Mouse (Mus musculus) WW6 (cell line): Measurements from ENCODE around the gene Nav3.

ENCODE experiments used
- DNase-seq: peaks from one replicate; pipeline ENCODE4 v3.0.0-alpha.2; 2013; ENCODE audit warnings: low read depth, low spot score

Gene Nav3

DNA sequence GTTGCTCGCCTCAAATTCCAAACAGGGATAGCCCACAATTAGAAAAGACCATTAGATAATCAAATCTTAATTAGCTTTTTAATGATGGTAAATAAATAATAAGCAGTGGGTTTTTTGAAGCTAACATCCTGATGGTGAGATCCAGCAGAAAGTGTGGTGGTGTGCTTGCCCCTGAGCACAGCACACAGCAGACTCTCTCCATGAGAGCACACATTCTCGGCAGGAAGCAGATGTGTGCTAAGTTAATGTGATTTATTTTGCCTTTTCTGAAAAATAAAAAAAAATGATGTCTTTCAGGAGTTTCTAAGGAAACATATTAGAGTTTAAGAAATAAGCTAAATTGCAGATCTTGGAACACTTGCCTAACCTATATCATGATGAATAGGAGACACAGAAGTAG is 531.9 kb downstream of the Nav3 start:
- no peak for DNase-seq

DNA sequence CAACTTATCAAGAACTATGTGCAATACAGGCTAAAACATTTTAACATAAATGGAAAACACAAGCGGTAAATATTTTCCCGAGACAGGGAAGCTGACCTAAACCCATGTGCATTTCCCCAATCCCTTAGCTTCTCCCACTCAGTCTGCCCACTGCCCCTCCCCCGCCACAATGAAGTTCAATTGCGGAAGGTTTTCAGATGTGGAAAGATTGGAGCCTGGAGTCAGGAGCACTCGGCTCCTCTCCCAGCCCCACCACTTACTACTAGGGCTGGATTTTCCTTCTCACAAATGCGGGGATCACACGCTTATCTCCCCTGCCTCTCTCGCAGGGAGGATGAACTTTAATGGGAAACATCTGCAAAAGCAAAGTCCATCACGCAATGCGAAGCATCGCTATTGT is 534.6 kb downstream of the Nav3 start:
- no peak for DNase-seq

DNA sequence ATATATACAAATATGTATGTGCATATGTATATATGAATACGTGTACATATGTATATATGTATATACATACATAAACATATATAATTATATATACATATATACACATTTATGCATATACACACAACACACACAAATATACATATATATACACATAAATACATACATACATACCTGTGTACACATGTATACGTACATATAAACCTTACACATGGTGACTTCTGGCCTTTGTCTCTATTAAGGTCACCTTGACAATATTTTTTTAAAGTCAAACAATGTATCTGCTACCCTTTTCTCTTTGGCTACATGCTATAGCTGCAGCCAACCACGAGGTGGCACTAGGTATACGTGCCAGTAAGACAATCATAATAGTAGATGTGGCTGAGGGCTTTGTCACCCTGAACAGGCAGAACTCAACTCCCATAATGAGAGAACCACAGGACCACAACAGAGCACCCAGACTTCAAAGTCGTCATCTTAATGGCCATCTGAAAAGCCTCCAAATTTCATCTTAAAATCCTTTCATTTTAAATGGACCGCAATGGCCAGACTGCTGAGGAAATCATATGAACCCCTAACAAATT is 535.3 kb downstream of the Nav3 start:
- DNase-seq = peak; percentile 24

DNA sequence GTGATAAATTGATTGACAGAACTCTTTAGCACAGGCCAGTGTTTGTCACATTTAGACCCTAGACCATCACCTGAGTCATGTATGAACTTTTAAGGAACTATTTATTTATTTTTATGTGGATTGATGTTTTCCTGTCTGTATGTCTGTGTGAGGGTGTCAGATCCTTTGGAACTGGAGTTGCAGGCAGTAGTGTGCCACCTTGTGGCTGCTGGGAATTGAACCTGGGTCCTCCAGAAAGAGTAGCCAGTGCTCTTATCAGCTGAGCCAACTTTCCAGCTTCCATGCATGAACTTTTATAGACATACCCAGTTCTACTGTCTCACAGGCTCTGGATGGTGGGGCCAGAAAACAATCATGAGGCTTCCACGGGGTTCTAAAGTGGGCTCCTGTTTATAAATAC is 536.5 kb downstream of the Nav3 start:
- DNase-seq = no peak

DNA sequence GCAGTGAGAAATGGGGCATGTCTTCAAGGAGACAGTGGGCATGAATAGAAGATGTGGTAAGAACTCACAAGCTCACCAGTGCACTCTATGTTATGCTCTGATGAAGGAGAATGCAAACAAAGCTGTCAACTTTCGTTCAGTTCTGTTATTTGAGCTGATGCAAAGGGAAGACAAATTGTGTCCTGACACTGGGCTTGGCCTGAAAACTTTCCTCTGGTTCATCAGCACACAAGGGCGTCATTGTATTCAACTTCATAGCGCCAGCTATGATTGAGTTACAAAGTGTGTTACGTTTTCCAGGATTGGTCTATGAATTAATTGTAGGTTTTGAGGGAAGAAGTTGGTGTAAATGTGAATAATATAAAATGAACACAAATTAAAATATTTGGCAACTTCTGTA is 548.8 kb downstream of the Nav3 start:
- DNase-seq = no peak

DNA sequence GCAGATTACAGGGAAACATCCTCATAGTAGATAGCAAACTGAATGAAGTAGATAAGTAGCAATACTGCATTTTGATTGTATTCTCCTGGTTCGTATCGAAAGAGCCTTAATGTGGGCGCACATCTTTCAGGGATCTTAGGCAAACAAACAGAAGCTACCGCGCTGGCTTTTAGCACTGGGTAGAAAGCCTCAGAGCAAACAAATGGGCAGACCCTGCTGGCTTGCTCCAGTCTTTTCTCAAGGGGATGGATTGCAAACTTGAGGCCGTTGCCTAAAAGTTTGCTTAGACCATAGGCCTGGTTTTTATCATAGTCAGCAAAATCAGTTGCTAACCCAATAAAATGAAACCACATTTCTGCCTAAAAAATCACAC is 549.6 kb downstream of the Nav3 start:
- no peak for DNase-seq

DNA sequence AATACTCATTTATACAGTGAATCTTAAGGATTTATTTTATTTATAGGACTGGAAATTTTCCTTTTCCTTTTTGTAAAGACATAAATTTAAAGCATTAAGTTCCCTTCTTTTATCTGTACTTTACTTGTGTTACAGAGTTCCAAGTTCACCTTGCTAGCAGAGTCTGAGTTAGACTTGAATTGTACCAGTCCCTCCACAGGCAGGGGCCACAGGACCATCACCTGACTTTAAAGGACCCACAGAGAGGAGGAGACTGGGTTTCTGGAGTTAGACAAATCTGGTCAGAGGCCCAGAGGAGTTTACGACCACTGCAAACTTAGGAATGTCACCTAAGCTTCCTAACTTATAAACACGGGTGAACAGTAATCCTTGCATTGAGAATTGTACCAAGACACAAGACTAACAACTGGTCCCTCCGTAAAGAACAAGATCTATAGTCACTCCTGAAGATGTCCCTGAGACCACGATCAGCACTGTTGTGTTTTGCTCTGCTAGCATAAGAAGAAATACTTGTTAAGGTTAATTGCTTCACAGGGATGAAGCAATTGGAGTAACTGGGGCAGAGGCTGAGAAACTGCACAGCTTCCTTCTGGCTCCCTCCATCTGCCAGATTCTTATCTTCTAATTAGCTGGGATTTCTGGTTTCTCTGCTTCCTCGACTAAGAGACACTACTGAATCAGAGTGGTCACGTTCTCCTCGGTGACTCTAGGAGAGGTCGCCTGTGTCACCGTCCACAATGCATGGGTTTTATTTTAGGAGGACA is 550.2 kb downstream of the Nav3 start:
- DNase-seq = no peak

DNA sequence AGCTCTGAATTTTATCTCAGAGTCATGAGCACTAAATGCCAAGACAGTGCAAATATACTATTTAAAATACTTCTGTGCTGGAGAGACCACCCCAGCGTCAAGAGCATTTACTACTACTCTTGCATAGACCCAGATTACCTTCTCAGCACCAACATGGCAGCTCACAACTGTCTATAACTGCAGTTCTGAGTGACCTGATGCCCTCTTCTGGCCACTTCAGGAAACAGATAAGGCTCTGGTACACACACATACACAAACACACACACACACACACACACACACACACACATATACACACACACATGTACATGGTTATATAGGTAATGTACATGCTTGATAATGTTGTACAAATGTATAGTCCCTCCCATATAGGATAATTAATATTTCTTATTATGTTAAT is 551.2 kb downstream of the Nav3 start:
- DNase-seq = no peak

DNA sequence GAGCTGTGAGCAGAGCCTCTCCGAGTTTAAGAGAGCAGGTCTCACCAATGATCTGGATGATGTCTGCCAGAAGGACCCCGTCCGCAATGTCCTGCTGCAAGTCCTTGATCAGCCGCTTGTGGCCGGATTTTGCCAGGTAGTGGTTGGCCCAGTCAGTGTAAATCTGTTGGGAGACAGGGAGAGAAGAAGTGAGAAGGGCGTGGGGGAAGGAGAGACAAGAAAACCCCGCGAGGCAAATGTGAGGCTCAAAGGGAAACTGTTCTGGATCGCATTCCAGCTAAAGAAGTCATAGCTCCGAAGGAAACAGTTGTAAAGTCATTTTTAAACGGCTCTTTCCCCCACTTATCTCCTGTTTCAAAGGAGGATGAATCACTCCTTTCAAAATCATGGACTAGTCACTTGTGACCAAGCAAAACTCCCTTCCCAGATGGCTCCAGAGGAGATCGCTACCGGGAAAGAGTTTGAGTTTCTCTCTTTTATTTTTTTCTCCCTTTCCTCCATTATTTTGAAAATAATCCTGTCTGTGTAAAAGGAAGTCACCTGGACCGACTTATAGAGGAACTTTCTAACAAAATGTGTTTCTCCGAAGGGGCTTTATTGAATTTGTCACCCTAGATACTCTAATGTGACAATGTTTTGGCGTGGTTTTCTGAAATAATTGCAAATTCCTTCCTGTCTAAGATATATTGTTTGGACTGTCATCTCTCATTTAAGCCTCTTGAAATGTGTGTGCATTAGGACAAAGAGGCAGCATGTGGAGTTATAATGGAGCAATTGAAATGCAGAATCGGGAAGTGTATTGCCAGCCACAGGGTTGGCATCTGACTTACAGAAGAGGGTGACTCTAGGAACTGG is 552.1 kb downstream of the Nav3 start:
- DNase-seq = no peak

DNA sequence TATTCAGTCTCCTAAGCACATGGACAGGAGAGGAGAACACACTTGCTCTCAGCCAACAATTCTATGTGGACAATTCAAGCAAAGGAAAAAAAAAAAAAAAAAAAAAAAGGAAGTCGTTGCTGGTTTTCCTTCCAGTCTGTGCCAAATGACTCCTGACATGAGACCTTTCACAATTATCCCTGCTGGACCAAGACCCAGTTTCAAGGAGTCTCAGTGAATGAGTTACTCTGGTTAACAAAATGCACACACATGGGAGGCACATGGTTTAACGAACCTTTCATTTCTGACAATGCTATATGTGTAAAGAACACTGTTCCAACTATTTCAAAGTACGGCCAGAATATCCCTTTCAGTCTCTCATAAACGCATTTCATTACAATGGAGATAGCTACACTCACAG is 552.8 kb downstream of the Nav3 start:
- DNase-seq = no peak

DNA sequence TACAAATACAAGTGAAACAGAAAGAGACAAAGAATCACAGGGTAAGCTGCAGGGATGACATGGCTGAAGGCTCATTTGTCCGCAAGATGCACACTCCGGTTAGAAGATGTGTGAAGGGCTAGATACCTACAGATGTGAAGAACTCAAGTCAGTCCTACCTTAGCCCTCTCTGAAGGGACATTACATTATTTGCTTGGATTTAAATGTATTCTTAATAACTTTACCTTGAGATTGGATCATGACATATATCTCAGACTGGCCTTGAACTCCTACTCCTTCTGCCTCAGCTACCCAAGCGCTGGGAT is 566.9 kb downstream of the Nav3 start:
- DNase-seq = no peak

DNA sequence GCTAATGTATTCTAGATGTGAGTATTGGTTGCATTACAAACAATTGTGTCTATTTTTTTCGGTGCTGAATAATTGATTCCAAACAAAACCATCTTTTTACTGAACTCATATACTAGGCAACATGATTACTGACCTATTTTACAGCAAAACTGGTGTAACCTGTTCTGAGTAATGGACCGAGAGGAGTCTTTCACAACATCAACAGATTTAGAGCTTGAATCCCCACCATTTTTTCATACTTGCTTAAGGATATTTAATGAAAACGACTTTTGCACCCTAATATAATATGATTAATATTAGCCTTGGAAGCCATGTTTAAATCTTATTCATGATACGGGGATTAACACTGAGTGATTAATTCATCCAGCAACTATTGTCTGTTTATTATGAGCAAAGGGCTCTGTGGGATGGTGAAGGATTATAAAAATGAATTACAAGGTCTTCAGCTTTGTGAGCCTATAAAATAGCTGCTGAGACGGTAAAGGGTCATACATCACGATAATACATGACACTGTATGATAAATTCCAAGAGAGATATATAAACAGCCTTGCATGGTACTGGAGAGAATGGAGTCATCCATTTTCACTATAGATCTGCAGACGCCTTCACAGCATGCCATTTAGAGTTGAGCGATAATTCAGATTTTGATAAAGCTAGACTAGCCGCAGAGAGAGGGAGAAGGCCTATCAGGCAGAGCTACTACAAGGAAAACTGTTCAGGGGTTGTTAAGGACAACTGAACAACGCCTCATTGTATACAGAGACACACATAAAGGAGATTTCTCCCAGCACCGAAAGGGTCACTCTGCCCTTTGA is 567.4 kb downstream of the Nav3 start:
- DNase-seq = no peak

DNA sequence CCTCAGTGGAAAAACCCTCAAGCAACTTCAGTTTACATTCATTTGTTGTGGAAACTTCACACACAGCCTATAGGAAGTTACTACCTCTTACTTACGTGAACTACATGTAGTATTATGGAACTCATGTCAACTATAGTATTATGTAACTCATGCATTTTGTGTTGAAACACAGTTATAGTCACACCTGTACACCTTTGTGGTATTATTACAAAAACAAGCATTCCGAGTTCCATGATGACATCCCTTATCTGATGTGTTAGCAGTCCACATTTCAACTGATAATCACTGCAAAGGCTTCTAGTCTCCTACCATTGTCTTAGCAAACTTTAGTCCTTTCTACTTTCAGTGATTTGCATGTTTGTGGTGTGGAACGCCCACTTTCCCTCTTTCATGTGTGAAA is 568.8 kb downstream of the Nav3 start:
- DNase-seq = no peak

DNA sequence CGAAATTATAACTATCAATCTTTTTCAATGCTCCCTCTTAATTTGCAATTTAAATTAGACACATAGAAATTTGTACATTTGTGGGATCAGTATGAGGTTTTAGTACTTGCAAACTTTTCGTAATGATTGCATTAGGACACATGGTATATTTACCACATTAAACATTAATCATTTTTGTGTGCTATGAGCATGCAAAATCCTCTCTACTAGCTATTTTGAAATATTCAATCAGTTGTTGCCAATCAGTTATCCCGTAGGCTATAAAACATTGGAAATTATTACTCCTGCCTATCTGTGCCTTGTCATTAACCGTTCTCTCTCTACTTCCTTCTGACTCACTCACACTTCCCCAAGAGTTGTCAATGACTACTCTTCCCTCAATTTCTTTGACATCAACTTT is 579.9 kb downstream of the Nav3 start:
- DNase-seq = no peak

DNA sequence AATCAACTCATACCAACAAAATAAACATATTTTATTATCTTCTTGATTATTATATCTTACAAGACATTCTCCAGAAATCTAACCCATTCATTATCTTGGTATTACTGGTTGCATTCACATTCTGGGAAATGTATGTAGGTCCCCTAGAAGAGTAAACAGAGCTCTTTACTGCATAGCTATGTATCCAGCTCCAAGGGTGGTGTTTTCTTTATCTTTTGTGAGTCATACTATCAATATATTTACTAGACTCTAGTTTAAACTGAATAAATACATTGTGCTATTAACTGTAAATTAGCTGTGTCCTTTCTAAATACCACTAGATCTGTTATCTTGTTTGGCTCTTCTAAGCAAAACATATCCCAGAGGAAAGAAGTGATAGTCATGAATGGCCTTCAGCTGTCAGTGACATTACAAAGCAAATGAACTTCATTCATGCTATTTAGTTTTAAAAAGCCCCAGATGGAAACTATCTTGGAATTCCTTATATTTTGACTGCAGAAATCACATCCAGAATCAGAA is 580.6 kb downstream of the Nav3 start:
- no peak for DNase-seq

DNA sequence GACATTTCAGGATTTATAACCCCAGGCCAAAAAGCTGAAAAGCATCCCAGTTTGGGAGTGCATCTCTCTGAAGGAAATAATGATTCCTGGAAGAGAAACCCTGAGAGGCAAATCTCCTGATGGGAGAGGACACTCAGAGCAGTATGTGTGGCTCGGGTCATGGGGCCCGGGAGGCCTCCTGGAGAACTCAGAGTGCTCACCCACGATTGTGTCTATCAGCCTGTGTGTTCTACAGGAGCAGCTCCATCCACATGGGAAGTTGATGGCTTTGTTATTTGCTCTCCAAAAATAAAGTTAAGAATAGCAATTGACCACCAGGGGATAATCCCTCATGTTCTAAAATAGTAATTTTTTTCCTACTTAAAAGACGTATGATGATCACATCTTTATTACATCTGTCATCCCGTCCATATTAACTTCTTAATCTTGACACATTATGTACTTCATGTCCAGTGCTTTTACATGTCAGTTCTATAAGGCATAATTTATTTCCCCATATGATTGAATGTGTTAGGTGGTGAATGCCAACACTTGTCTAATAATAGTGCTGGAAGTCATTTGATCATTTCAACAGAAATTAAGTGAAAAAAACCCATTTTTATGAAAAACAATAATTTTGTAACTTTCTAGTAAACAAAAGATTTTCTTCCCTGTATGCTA is 581.2 kb downstream of the Nav3 start:
- DNase-seq = no peak

DNA sequence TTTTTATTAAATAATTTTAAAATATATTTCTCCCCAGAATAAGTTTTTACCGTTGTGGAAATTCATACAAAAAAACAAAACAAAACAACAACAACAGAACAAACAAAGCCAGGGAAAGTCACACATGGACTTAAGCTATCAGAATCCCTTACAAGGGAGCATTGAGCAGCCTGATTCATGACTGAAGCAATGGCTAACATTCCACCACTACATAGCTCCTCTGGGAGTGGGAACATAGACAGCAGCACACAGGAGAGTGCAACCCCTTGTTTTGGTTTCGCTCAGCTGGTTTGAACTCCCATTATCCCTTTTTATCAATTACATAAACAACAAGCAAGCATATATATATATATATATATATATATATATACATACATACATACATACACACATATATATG is 589.9 kb downstream of the Nav3 start:
- no peak for DNase-seq

DNA sequence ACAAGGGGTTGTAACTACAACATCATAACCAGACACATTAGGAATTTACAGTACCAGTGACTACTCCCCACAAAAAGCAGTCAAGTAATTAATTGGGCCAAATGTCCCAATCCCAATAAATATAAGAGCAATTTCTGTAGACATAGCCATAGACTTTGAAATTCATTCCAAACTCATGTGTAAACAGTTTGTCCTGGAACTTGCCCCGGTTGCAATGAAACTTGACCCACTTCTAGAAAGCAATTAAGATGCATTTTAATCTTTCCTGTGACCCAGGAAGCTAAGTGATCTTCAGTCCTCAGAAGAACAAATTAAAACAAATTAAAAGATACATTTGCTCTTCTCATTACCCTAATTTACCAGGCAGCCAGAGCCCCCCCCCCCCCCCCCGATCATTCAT is 590.6 kb downstream of the Nav3 start:
- DNase-seq = no peak

DNA sequence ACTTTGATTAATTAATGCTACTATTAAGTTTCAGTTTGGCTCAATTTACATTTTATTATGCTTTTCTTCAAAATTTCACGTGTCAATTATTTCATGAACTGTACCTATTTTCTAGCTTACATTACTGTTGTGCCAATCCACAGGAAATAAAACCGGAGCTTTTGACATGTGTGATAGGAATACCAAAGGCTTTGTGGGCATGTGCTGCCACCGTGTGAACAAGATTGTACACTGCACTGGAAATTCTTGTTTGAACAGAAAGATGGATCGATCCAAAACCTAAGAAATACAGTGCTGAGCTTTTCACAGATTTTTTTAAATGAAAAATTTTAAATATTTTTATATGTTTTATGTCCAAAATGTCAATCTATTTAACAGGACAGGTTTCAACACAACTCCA is 591.3 kb downstream of the Nav3 start:
- no peak for DNase-seq

DNA sequence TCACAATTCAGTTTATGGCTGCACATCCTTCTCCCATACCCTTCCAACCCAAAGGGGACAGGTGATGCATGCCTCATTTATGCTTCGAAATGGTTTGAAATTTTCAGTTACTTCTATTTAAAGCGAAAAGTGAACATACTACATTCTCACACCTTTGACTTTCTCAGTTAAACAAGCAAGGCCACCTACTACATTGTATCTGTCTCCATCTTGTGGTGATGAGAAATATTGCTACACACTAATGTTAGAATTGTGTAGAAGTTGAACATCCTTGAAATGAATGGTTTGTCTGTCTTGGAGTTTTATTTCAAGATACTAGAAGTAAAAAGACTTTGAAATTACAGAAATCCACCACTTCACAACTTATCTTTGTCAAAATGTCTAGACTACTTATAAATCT is 594.7 kb downstream of the Nav3 start:
- DNase-seq = no peak

DNA sequence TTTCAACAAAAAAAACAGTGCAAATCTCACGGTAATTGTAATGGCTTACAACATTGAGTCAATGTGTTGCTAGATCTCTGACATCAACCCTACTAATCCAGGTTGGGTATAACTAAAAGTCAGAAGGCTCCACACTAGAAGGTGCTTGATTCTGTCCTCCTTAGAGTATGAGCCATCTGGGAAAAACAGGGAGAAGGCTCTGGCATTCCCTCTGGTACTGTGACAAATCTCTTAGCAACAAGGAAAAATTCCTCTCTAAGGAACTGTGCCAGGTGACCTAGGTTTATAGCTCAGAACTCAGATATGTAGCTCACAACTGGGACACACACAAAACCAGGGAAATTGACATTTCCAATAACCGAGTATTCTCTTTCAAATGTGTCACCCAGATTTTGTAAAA is 597.4 kb downstream of the Nav3 start:
- no peak for DNase-seq

DNA sequence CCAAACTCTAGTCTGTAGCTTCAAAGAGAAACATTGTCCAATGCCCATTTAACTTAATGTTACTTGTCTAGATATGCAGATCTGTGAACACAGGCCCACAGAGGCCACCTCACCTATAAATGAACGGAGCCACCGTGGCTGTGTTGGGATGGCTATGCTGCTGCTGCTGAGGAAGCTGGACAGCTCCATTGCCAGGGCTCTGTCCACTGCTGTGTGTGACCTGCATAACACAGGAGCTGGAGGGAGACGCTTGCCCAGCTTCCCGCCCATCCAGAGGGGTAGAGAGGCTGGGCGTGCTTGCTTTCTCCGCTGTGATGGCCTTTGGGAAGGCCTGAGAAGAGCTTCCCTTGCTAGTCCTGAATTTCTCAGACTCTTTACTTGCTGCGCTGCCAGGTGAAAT is 603.6 kb downstream of the Nav3 start:
- DNase-seq = no peak
